Mouse (Mus musculus): Measurements from ENCODE around the gene Wrb.
"Not testable (repeated sequence)": the region's sequence is repeated elsewhere in the genome, so short reads cannot be mapped to it uniquely, and the experiment has no call there.

Wrb gene

GRCm38 (mm10) chr16:96145110-96145800 is at the start of gene Wrb:
Wrb (plus strand) TSS chr16:96145407.
- peak; percentile 100 for DNase-seq

GRCm38 (mm10) chr16:96095966-96096365 is 49.2 kb upstream of the Wrb start:
- no peak for DNase-seq

GRCm38 (mm10) chr16:96097811-96098210 is 47.4 kb upstream of the Wrb start:
- DNase-seq, result peak; percentile 35

GRCm38 (mm10) chr16:96103036-96103435 is 42.2 kb upstream of the Wrb start:
- DNase-seq, result peak; percentile 78

GRCm38 (mm10) chr16:96109673-96110072 is 35.5 kb upstream of the Wrb start:
- no peak for DNase-seq

GRCm38 (mm10) chr16:96110655-96111345 is 34.4 kb upstream of the Wrb start:
- DNase-seq, result no peak

GRCm38 (mm10) chr16:96112769-96113168 is 32.4 kb upstream of the Wrb start:
- DNase-seq, result no peak

GRCm38 (mm10) chr16:96114729-96115128 is 30.5 kb upstream of the Wrb start:
- no peak for DNase-seq

- no peak for DNase-seq
These were observed 25.1 kb upstream of the Wrb start for GRCm38 (mm10) chr16:96120022-96120623.

GRCm38 (mm10) chr16:96126684-96127171 is 18.5 kb upstream of the Wrb start:
- peak; percentile 66 for DNase-seq

- DNase-seq, result no peak
These were observed 17.9 kb upstream of the Wrb start for GRCm38 (mm10) chr16:96127288-96127656.

GRCm38 (mm10) chr16:96127657-96128344 is 17.4 kb upstream of the Wrb start, which contains the start of gene Hmgn1:
Hmgn1 (minus strand) TSS chr16:96127729.
- DNase-seq, result peak; percentile 97

GRCm38 (mm10) chr16:96128466-96128865 is 16.7 kb upstream of the Wrb start:
- no peak for DNase-seq

GRCm38 (mm10) chr16:96144748-96145109 is 478 bp upstream of the Wrb start:
- not testable (repeated sequence) for DNase-seq

GRCm38 (mm10) chr16:96145814-96146213 is 607 bp downstream of the Wrb start:
- DNase-seq, result no peak

GRCm38 (mm10) chr16:96148834-96149233 is 3.6 kb downstream of the Wrb start:
- DNase-seq, result no peak

GRCm38 (mm10) chr16:96149311-96149710 is 4.1 kb downstream of the Wrb start:
- DNase-seq, result no peak

- peak; percentile 23 for DNase-seq
These were observed 5.8 kb downstream of the Wrb start for GRCm38 (mm10) chr16:96150995-96151394.

- peak; percentile 84 for DNase-seq
These were observed 6.3 kb downstream of the Wrb start for GRCm38 (mm10) chr16:96151551-96151950.

GRCm38 (mm10) chr16:96154476-96154875 is 9.3 kb downstream of the Wrb start:
- no peak for DNase-seq

GRCm38 (mm10) chr16:96156019-96156418 is 10.8 kb downstream of the Wrb start:
- no peak for DNase-seq

GRCm38 (mm10) chr16:96157171-96157570 is 12.0 kb downstream of the Wrb start:
- DNase-seq, result no peak

GRCm38 (mm10) chr16:96158511-96159080 is 13.4 kb downstream of the Wrb start:
- no peak for DNase-seq

All from lung, postnatal 36 days (tissue).